Mouse (Mus musculus) 3134 (cell line): ENCODE measurements around the gene Edn3.

Source experiments
- DNase-seq: peaks from one replicate; pipeline ENCODE4 v3.0.0-alpha.2; 2011; ENCODE audit warnings: low spot score; ENCODE audit not compliant: insufficient read length; ENCODE audit errors: extremely low read depth

Gene Edn3

GRCm38 (mm10) chr2:174760479-174761121 lies at the start of gene Edn3:
Edn3 (plus strand) TSS chr2:174760619.
- DNase-seq: no peak

- DNase-seq: no peak
Observed at GRCm38 (mm10) chr2:174712043-174712442, 48.4 kb upstream of the Edn3 start.

DNA sequence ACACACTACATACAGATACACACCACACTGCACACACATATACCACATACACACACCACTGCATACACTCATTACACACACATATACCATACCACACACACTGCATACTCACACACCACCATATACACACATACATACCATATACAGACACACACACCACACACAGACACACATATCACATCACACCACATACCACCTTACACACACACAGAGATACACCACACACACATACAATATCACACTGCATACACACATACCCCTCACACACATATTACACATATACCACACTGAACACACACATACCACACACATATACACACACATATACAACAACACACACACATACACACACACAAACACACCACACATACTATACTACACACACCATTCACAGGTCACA lies 44.5 kb upstream of the Edn3 start:
- no peak for DNase-seq

DNA sequence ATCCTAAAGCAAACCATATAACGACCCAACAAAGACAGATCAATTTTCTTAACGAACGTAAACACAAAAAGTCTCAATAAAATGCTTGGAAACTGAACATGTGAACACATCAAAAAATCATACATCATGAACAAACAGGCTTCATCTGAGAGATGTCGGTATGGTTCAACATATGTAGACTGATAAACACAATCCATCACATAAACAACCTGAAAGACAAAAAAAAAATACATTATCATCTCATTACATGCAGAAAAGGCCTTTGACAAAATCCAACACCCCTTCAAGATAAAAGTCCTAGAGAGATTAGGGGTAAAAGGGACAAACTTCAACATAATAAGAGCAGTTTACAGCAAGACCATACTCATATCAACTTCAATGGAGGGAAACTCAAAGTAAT lies 42.6 kb upstream of the Edn3 start:
- no peak for DNase-seq

DNA sequence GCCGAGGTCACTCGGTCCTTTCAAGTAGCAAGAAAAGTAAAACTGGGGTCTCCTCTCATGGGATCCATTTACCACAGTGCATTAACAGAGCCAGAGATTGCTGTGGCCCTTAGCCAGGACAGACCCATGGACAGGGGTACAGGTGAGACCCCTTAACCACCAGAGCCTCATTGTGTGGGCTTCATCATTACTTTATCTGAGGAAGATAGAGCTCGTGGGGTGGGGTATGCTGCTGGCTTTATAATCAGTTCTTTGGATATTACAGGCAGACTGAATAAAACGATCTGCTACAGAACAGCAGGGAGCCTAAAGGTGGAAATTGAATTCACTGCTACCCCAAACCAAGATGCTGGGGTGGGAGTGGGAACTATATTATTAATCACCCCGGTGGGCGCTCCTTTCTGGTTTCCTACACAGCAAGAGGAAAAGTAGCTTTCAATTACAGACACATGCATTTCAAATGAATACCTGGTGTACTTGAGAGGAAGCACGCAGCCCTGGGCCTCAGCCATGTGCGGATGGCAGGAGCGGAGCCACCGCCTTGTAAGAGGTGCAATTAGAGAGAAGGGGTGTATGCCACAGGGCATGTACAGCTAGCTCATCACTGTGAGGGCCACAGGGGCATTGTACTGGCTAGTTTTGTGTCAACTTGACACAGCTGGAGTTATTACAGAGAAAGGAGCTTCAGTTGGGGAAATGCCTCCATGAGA lies 33.1 kb upstream of the Edn3 start:
- DNase-seq: no peak

GRCm38 (mm10) chr2:174731939-174732338 lies 28.5 kb upstream of the Edn3 start:
- no peak for DNase-seq

GRCm38 (mm10) chr2:174735270-174735669 lies 25.1 kb upstream of the Edn3 start:
- DNase-seq: no peak

DNA sequence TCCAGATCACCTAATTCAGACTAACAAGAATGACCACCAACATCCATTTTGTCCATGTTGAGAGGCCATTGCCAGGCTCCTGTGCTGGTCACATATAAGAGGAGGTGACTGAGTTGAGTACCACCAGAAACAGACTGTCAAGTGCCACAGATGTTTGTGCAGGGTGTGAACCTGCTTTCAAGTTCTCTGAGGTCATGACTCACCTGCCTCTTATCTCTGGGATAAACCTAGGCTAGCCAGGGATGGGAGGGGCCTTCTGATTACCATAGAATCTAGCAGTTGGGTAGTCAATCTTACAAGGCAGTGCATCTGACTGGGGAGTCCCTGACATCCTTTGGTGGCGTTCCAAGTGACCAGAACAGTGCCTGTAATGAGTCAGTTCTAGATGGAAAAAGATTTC lies 13.2 kb upstream of the Edn3 start:
- no peak for DNase-seq

DNA sequence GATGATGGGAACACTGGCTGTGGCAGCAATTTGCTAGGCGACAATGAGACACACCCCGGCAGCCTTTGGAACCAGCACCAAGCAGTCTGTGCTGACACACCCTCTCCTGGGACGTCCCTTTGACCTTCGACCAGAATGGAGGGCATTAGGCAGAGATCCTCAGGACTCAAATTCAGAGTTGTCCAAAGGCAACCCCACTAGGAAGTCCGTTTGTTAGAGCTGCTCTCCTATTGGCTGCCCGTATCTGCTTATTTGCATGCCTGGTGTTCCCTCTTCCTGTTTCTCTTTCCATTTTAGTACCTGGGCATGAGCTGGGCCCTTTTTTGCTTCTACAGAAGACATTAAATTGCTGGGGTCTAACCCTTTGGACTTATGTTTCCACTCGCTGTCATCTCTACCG lies 12.0 kb upstream of the Edn3 start:
- no peak for DNase-seq

DNA sequence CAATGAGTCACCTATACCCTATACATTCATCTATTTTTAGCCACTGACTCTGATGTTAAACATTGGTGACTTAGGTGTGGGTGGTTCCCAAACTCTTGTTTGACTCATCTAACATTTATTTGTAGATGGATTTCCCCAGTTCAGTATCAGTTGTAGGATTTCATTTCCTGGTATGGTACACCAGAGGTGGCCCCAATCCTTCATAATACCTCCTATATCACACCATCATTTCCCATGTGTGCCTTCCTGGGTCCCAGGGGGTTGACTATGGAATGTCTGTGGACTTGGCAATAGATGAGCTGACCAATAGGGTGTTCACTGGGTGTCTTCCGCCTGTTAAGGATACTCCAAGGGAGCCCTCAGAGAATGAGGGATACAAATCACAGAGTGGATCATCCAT lies 7.2 kb upstream of the Edn3 start:
- no peak for DNase-seq

DNA sequence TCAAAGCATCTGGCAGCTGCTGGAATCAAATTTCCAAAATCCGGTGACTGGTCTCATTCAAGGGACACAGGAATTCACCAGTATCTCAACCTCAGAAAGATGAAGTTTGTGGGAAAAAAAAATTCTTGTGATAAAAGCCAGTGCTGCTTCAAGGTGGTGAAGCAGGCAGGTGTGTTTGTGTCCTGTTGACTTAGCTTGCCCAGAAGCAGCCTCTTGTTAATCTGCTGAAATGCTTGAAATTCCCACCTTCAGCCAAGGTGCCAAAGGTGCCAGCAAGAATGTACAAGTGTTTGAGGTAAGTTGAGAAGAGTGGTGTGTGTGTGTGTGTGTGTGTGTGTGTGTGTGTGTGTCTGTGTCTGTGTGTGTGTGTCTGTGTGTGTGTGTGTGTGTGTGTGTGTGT lies 6.2 kb upstream of the Edn3 start:
- no peak for DNase-seq

DNA sequence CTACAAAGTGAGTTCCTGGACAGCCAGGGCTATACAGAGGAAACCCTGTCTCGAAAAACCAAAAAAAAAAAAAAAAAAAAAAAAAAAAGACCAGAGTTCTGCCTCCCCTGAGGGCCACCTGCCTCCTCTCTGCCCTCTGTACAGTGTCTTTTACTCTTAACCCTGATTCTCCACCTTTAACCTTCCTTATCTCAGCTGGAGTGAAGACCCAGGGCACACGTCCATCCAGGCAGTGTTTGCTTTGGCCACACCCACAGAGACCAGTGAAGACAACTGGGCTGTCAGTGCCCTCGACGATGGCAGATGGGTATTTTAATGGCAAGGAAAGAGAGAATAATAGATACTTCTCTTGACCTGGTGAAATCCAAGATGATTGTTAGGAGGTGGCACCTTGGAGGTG lies 1.2 kb upstream of the Edn3 start:
- DNase-seq: no peak

GRCm38 (mm10) chr2:174761452-174762101 lies 1.2 kb downstream of the Edn3 start:
- no peak for DNase-seq

GRCm38 (mm10) chr2:174762310-174762709 lies 1.9 kb downstream of the Edn3 start:
- no peak for DNase-seq

GRCm38 (mm10) chr2:174768891-174769528 lies 8.6 kb downstream of the Edn3 start:
- DNase-seq: no peak

DNA sequence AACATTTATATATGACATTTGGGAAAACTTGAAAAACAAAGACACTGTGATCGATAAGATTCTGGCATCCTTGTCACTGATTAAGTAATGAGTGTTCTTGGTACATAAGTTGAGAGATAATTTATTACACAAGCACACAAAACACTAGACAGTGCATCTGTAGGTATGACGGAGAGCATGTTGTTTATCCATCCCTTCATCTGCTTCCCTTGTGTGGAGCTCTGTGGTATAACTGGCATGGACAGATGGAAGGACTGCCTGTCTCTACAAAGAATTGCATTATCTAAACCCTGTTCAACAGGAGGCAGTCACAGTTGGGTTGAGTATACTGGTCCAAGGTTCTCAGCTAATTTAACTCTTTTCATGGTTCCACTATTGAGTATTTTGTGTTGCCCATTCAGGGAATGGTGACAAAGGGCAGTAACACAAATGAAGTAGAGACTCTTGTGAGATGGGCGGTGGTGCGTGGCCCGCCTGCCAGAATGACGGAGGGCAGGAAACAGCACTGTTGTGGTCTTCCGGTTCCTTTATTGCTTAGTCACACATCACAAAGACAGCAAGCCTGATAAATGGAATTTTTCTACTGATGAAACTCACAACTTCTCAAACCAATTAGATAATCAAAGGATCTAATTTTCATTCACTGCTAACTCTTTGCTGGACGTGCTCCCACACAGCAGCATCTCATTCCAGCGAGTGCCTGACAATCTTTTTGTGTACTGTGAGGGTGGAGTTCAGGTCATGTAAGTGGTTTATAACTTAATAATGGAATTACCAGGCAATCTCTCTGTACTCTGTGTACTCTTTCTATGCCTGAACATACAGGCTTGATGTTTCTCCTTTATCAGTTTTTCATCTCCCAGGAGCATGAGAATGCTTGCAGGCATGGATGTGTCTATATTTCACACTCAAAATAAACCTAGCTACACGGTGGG lies 14.0 kb downstream of the Edn3 start:
- DNase-seq: no peak

- no peak for DNase-seq
Observed at GRCm38 (mm10) chr2:174782016-174782415, 21.6 kb downstream of the Edn3 start.

GRCm38 (mm10) chr2:174782880-174783279 lies 22.5 kb downstream of the Edn3 start:
- DNase-seq: no peak

- no peak for DNase-seq
Observed at GRCm38 (mm10) chr2:174788830-174789229, 28.4 kb downstream of the Edn3 start.

DNA sequence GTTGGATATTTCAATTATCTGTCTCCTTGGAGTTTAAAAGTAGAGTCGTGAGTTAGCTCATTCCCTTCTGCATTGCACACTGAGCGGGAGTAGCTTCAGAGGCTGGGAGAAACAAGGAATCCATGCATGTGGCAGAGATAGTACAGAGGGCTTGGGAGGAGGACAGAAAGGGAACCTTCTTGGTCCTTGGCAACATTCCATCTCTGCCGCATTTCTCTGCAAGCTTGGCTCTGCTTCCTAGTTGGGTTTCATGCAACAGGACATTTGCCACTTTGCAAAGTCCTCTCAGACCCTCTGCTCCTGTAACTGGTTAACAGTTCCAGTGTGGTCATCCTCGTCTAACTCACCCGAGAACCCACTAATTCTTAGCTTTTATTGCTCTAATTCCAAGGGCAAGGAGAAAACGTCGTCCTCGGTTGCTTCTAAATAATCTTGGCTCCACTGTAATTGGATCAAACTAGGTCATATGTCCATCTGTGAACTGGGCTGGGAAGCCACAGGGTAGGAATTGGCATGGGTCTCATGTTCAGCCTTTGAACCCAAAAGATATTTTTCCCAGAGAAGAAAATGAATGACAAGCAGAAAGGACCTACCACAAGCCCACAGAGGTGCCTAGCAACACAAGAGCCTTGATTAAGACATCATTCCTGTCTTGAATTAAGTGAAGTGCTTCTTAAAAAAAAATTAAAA lies 32.2 kb downstream of the Edn3 start:
- no peak for DNase-seq
